Mouse (Mus musculus) heart, adult 11 months (tissue): Measurements from ENCODE around the gene 5730596B20Rik.
A peak's percentile ranks its signal among the peaks of the same experiment; 100 is the strongest.

Experiments
- DNase-seq: peaks from one replicate; pipeline ENCODE4 v3.0.0; 2022

The 5730596B20Rik gene

DNA sequence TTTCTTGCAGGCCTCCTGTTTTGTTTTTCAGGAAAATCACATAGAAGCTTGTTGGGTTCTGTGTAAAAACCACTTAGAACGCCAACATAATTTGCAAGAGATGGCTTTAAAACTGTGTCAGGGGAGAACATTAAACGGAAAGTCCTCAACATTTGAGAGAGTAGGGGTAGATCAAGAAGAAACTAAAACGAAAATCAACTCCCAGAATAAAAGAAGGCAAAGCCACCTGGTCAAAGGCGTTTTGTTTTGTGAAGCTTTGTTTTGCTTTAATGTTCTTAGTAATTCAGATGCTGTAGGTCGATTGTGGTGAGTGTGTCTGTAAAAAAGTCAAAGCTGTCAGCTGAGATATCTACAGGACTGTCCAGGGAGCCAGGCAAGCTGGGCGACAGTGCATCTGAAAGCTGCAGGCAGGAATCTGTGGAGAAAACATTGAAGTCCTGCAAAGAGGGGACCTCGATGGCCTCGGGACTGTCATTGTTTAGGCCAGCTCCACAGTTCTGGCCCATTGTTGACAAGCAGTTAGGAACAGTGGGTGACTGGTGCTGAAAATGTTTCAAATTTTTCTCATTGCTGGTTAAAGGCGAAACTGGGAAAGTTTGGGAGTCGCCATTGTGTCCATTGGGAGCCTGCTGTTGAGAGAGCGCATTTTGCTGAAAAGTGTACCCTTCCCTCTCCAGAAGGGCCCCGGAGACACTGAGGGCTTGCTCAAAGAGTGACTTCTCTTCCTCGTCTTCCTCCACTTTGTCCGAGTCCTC, 14.5 kb upstream of the 5730596B20Rik start:
- peak; percentile 82 for DNase-seq

DNA sequence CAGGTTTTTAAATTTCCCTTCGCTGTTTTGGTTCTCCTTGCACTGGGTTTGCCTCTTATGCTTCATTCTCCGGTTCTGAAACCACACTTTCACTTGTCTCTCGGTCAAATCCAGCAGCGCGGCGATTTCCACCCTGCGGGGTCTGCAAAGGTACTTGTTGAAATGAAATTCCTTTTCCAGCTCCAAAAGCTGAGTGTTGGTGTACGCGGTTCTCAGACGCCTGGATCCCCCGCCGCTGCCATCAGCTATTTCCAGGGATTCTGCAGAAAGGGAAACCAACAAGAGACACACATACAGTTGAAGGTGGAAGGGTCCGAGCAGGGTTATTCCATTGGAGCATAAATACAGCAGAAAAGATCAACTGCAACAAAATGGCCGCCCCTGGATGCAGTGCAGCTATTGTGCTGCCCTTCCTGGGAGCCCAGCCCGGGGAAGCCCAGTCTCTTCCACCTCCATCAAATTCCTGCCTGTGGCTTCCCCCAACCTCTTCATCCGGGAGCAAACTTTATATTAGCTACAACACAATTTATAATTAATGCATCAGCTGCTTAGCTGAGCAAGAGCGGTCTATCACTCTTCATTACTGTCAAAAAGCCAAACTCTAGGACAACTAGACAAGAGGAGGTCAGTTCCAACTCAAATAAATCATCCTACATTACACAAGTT, 13.8 kb upstream of the 5730596B20Rik start:
- DNase-seq: peak; percentile 87

DNA sequence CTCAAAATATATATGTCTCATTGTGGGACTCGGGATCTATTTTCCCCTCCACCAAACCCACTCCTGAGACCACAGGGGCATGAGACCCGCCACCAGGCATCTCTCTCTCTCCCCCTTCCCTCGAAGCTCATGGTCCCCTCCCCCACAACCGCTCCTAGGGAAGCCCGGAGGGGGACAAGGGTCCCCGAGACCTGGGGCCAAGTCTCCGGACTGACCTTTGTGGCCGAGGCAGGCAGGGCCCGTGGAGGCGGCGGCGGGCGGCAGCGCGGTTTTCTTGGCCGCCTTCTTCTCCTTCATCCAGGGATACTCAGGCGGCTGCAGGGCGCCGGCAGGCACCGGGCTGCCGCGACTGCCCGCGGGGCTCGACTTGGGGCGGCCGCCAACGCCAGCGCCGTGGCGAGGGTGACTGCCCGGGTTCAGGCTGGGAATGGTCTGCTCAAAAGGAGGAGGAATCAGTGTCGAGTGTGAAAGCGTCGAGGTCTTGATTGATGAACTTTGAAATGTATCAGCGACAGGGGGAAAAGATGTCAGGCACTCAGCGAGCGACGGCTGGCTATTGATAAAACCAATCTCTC, 13.2 kb upstream of the 5730596B20Rik start:
- DNase-seq: peak; percentile 87

DNA sequence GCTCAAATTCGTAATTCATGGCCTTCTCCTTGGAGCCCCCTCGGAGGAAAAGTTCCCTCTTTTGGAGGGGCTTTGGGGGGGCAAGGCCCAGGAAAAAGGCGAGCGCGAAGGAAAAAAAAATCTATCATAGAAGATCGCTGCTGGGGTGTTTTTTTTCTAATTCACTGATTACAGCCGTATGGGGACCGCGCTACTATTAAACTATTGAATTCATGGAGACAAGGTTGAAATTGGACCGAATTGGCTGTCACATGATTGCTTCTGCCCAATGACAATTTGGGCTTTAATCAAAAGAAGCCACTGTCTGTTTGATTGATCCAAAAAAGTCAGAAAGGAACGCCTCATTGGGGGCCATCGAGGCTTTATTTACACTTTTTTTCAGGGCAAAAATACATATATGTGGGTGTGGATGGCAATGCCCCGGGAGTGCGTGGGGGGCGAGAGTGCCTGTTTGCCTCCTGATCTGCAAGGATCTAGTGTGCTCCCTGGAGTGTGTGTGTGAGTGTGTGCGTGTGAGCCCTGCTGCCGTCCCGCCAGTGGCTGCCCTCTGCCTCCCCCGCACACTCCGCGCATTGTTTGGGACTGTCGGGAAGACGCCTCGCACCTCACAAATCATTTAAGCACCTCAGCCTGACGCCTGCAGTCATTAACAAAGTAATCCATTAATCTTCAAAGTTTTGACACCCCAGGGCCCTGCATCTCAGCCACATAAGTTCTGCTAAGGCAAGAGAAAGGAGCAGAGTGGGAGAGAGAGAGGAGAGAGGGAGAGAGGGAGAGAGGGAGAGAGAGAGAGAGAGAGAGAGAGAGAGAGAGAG, 12.5 kb upstream of the 5730596B20Rik start, which contains the start of gene Hoxa2:
Gene Hoxa2 (minus strand): TSS at position 206 of the 815 bp plus-strand sequence.
- peak; percentile 89 for DNase-seq

DNA sequence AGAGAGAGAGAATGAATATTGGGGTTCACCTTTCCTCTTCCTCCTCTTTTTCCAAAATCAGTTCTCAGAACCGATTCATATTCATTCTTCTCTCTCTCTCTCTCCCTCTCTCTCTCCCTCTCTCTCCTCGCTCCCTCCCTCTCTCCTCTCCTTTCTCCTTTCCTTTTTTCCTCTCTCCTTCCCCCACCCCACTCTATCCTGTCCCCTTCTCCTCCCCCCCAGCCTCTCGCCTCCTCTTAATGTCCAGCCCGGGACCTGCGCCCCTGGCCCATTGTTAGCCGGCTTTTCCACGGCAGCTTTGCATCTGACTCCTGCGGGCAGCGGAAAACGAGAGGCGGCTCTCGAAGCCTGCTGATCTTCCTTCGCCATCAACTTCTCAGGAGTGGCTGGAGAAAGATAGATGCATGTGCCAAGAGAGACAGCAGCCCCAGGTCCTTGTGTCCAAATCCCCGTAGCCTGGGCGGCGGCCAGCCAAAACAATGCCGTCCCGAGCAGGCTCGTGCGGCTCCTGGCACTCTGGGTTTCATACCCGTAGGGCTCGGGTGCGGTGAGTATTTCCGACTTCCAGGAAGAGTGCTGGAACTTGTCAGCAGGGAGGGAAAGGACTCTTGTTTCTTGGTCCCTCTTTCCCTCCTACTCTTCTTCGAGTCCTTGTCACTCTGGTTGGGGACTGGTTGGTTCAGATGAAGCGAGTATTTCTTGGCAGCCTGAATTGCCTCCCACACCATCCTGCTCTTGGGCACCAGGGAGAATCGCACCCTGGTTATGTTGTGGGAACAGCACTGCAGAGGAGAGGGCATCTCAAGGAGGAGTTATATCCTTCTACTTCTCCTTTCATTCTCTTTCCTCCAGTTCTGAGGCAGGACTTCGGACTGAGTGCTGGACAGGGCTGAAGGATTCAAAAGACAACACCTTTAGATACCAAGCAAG, 11.6 kb upstream of the 5730596B20Rik start:
- peak; percentile 86 for DNase-seq

DNA sequence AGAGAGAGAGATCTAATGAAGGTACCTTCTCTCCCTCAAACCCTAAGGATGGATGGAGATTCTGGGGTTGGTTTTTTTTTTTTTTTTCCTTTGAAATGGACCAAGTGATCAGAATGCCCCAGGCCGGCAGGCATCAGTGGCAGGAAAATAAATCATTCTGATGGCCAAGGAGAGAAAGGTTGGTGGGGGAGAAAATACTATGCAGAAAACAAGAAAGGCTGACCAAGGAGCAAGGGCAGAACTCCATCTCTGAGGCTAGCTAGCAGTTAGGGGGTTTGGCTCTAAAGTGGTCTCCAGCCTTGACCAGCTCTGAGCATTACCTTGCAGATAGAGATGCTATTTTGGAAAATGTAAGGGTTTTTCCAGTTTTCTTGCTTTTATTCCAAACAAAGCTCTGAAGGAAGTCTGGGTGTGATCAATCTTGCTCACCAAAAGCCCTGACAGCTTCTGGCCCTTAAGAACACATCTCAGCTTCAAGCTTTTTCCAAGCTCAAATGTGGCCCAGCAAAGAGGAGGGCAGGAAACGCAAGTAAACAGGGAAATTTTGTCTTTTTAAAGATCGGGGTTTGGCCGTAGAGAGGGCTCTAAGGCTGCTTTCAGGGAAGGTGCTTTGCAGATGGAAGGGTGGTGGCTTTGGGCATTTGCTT, 10.7 kb upstream of the 5730596B20Rik start:
- peak; percentile 42 for DNase-seq

DNA sequence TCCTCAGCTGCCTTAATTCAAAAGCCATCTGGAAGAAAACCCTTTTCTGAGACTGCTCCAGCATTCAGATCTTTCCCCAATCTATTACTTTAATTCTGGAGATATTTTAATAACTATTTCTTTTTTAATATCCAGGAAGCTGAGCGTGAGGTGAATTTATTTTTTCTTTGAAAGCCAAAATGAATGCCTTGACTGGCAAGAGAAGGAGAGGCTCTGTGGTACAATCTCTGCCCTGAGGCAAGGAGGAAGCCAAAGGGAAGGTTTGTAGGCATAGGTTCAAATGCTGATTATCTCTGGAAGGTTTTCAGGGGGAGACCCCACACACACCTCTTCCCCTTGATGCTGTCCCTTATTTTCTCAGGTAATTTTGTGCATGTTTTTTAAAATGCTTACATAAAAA, 10.1 kb upstream of the 5730596B20Rik start:
- DNase-seq: no peak

DNA sequence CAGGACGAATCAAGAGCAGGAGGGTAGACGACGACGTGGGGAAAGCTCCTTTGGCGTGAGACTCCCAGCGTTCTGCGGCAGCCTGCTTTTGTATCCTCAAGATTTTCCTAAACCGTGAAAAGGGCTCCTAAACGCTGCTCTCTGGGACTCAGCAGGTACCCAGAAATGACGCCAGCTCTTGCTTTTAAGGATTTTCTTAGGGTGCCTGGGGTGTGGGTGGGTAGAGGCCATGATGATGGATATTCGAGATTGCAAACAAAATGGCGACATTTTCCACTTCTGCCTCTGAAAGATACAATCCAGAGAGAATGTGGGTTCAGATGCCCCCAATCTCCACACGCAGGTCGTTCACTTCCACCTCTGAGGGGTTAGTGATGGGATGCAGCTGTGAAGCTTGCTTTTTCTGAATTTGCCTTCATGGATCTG, 9.5 kb upstream of the 5730596B20Rik start:
- DNase-seq: peak; percentile 77

DNA sequence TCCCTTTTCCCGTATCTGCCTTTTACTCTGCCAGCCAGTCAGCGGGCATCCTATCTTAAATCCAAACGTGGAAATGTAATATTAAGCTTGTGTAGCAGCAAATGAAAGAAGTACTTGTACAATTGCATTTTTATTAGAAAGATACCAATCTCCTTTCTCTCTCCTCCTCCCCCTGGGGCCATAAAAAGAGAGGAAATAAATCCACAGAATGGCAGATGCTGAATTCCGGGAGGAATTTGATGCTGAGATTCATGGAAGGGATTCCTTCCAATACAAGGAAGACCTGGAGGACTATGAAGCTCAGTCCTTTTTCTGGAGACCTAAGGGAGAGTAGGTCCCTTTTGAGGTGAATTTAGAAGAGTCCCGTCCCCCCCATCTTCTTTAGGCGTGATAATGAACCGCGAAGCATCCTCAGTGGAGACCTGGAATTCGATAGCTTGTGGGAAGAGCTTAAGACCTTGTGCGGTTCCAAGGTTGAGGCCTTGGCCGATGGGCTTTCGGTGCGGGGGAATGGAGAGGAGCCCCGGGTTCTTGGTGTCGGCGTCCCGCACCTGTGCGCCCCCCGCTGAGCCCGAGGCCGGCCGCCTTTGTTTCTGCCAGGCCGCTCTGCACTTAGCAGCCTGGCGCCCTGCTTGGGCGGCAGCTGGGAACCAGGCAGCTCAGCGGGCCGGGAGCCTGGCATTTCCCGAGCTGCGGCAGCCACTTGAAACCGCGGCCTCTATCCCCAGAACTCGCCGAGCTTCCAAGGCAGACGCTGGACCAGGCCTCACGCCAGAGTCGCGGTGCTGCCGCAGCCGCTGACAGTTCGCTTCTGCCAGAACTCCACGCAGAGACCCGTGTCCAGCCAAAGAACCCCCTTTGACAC, 8.9 kb upstream of the 5730596B20Rik start:
- DNase-seq: peak; percentile 73

DNA sequence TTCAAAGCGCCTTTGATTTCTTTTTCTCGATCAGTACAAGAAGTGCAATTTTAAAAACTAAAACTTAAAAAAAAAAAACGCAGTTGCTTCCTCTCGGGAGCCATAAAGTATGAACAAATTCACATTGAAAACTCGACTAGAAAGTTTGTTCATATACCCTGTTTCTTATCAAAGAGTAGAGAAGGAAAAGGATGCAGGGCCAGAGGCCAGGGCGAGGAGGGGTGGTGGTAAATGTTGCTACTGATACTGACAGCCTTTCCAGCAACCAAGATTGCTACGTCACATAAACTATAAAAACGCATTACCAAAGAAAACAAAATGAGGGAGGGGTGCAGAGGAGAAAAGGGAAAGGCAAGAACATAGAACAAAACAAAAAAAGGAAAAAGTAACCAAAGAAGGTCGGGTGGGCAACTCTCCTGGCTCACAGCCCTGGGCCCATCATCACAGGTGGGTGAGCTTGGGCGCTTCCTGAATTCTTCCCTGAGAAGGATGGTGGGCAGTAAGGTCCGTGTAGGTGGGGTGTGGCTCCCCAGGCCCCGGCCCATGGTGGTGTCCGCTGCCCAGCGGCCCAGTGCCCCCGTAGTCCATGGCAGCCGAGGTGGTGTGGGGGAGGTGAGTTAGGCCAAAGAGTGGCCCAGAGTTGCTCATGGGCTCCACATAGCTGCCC, 7.7 kb upstream of the 5730596B20Rik start:
- DNase-seq: no peak

DNA sequence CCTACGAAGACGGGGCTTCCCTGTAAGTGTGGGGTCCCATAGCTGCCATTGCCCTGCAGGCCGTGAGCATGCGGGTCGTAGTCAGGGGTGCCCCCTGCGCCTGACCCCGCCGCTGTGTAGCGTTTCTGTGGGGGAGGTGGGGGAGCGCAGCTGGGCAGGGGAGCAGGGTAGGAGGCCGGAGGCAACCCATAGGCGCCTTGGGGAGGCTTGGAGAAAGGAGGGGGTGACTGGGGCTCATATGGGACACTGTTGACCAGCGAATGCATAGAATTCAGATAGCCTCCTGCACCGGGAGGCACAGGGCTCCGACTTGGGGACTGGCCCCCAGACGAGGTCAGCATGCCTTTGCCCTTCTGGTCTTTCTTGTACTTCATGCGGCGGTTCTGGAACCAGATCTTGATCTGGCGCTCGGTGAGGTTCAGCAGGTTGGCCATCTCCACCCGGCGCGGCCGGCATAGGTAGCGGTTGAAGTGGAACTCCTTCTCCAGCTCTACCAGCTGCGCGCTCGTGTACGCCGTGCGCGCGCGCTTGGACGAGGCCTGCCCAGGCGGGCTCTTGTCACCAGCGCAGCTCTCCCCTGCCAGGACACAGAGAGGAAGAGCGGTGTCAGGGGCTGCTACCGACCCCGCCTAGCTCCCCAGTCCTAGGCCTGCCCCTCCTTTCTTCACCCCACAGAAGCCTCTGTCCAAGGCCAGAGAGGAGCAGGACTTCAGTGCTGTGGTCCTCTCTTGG, 7.0 kb upstream of the 5730596B20Rik start:
- DNase-seq: peak; percentile 89

DNA sequence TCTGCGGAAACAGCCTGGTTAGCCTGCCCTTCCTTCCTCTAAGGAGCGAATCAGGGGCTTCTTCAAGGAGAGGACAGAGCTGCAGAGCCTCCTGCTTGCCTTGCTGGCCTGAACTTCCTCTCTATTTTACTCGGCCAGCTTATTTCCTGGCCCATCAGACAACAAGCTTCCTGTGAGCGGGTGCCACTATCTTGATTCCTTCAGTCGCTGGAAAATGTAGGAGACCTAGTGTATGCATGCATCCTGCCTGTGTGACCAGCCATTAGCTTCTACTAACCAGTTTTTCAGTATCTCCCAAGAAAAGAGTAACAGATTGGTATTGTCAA, 6.4 kb upstream of the 5730596B20Rik start:
- no peak for DNase-seq

DNA sequence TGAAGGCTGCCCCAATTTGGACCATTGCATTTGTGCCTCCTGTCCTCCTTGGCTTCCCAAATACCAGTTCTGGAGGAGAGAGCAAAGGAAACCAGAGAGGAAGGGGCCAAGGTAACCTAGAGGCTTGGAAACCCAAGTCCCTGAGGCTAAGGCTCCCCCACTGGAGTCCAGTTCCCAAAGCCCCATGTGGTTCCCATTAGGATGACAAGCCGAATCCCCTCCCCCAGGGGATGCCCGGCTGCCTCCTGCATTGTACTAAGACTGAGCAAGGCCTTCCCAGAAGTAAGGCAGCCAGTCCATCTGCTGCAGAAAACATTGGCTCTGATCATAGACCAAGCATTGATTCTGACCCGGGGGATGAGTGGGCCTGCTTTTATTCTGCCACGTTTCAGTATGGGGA, 6.0 kb upstream of the 5730596B20Rik start:
- peak; percentile 76 for DNase-seq

DNA sequence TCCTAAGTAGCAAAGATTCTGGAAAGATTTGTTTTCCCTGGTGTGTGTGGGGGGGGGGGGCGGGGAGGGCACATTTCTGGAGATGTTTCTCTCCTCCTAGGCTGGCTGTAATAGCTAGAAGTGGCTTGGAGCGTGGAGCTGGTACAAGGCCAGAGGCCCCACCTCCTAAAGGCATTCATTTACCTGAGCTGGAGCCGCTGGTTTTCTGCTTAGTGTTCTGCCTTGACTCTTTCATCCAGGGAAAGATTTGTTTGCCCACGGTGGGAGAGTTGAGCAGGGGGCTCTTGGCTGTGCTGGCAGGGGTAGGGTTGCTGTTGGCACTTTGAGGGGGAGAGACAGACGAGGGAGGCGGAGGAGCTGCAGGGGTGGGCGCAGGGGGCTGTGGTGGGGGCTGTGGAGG, 5.4 kb upstream of the 5730596B20Rik start:
- peak; percentile 81 for DNase-seq

DNA sequence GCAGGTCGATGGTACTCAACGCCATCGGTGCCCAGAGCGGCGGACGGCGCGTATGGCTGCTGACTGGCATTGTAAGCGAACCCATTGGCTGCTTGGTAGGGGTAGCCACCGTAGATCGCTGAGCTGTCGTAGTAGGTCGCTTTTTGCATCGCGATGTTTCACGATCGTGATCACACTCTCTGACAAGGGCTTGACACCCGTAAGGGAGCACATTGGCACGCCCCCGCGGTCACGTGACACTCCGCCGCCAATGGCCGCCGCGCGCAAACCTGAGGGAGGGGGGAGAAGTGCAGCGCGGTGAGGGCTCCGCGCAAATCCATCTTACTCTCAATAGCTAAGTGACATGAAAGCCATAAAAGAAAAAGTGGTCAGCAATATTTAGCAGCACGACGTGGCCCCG, 4.8 kb upstream of the 5730596B20Rik start:
- peak; percentile 97 for DNase-seq

DNA sequence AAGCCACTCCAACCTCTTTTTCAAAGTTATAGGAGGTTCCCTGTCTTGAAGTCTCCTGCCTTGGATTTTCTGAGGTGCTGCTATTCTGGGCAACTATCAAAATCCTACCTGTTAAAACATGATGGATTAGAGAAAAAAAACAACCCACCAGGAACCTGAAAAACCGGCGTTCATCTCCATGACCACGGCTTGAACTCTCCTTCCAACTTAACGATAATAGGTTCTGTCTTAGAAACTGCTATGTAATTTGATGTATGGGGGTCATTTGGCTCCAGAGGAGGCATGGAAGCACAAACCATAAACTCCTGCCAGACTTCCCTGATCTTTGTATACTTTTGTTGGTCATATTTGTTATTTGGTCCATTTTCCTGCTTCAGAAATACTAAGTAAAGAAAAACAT, 3.6 kb upstream of the 5730596B20Rik start:
- DNase-seq: no peak

DNA sequence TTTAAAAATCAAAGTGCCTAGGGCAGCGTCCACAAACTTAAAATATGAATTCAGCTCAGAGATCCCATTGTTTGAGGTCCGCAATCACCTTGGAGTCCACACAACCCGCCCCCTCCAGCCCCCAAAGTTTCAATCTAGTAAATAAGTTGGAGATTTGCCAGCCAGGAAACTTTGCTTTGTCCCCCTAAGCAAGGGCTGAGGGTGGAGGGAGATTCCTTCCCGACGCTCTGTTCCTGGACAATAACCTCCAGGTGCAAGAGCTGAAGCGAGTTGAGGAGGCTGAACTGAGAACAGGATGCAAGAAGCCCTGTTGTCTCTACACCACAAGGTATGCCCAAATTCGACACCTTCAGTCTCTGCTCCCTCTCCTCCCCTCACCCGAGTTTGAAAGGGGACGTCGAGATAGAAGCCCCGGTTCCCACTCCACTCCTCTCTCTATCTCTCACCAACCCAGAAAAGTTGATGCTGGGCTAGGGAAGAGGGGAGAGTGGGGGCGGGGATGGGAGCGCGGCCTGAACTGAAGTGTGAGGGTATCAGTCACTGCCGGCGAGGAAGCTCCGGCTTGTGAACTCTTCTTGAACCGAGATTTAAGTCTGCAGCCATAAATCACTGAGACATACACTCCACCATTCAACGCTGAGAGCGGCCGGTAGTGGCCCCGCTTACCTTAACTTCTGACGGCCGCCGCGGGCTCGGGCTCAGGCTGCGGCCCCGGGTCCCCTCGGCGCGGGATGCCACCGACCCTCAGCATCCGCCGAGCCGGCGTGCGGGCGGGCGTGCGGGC, 2.1 kb upstream of the 5730596B20Rik start:
- peak; percentile 84 for DNase-seq

DNA sequence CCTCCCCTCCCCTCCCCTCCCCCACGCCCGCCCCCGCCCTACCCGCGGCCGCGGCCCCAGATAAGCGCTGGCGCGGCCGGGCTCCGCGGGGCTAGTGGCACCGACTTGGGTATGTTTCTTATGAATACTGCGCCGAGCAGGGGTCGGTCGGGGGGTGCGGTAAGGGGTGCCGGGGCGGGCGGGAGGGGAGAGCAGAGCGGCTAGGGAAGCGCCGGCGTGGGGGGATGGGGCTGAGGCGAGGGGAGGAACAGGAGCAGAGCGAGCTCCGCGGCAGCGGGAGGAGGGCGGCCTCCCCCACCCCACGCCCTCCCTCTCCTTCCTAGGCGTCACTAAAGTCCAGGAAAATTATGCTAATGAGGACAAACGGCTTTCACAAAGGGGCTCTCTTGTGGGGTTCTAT, 1.4 kb upstream of the 5730596B20Rik start:
- DNase-seq: peak; percentile 89
